Mouse (Mus musculus) erythroblast, embryonic 14.5 days (primary cell): ENCODE results near the gene B3gnt3.

Experiments
- GATA1 ChIP-seq: IDR thresholded peaks from 2 replicates; pipeline ENCODE4 v1.6.1; 2012; ENCODE audit warnings: low read length, inconsistent platforms, mixed read lengths
- TAL1 ChIP-seq: IDR thresholded peaks from 3 replicates; pipeline ENCODE4 v1.6.1; 2012; ENCODE audit warnings: low read length, inconsistent platforms, mixed read lengths

DNA sequence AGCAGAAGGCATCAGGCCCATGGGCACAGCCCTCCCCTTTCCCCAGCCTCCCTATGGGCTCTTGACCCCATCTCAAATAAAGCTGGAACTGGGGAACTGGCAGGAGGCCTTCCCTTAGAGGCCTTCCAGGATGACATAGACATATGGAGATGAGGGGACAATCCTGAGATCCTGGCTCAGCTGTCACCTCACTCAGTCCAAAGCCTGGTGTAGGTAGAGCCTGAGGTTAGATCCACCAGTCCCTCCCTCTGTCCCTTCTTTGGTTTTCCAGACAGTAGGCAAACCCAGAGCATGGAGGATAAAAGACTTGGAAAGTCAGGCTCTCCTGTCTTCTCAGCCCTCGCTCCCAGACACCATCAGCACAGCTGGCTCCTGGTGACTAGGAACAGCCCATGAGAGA lies 34.7 kb downstream of the B3gnt3 start:
- TF ChIP-seq TAL1 (no peak), GATA1 (no peak)
